In genomic region chr10:43375286-43375685, GRCm38 (mm10) we compare ENCODE assay signal across 20 mouse cellular contexts.
A peak's percentile ranks its signal among the peaks of the same experiment; 100 is the strongest.
DNase-seq lines count a peak whose midpoint lies in the region; ATAC-seq and TF ChIP-seq lines count a peak whose summit lies in the region.
"Had no signal": no experiment of that assay in that cellular context is flagged by ENCODE, and none has a peak within 500 bp of the region (broad histone marks: within the 10 kb centered on the region; RNA-seq: fewer than 3 reads in every experiment).

No protein-coding gene starts in this region.

- no peak for TF ChIP-seq RAD21 in CH12.LX (IDR thresholded peaks at IDR 0.05; ENCODE audit: low read depth, low read length)

- TF ChIP-seq EP300 in CH12.LX (IDR thresholded peaks at IDR 0.05; ENCODE audit: low read length): no peak
- no peak for TF ChIP-seq EP300 in lung, postnatal 0 days (IDR thresholded peaks at IDR 0.05)

- TF ChIP-seq CTCF in CH12.LX (conservative IDR thresholded peaks at IDR 0.05 in 1 of 2, IDR thresholded peaks at IDR 0.05 in 1 of 2; ENCODE audit: low read depth in 2 of 2, low read length in 2 of 2): no peak
- no peak for TF ChIP-seq CTCF in lung, postnatal 0 days (IDR thresholded peaks at IDR 0.05)

- H3K9me3 ChIP-seq in CH12.LX (replicated peaks; ENCODE audit: low read length): no peaks in the 10 kb centered on the region
- no peaks in the 10 kb centered on the region for H3K9me3 ChIP-seq in lung, postnatal 0 days (ENCODE audit: low read length)
- H3K9me3 ChIP-seq: embryonic facial prominence, embryonic 15.5 days; hindbrain, embryonic 15.5 days; midbrain, embryonic 10.5 days had no signal

- H3K36me3 ChIP-seq in CH12.LX (replicated peaks in 1 of 2; ENCODE audit: control insufficient read depth in 1 of 2, insufficient read depth in 1 of 2, low read length in 1 of 2): peaks cover 4 to 23% of the 10 kb centered on the region in 2 experiments
- no peaks in the 10 kb centered on the region for H3K36me3 ChIP-seq in lung, postnatal 0 days (ENCODE audit: insufficient read depth, low read length)
- H3K36me3 ChIP-seq: embryonic facial prominence, embryonic 15.5 days; hindbrain, embryonic 15.5 days; midbrain, embryonic 10.5 days had no signal

- in situ Hi-C loops in CH12.LX (cut with MboI; ENCODE audit: low pct_ligation_motif_present, low pct_unique_long_range_greater_than_20kb, low sequenced_read_pairs): no loop called here

- peak; percentile 17 for DNase-seq in heart, postnatal 4 days
- no peak for DNase-seq in heart, adult 9 months (ENCODE audit: low spot score in 2 of 2)
- DNase-seq in 416B (ENCODE audit: low read depth) (peak; percentile 50), CH12.LX (ENCODE audit: extremely low read depth) (peak; percentile 10)
- DNase-seq in brain, adult 2 months (ENCODE audit: low read depth, low spot score): peak; percentile 23
- no peak for DNase-seq in gastrocnemius, adult 18-20 months (ENCODE audit: low spot score)
- DNase-seq in lung, postnatal 0 days (ENCODE audit: low spot score): no peak
- DNase-seq: gastrocnemius, postnatal 36 days; kidney, adult 11 months; kidney, postnatal 10 days; left cerebral cortex, postnatal 4 days; lung, adult 18-20 months; lung, postnatal 36 days; thymus, adult 18-20 months had no signal

- no peaks in the 10 kb centered on the region for H3K79me2 ChIP-seq in CH12.LX (replicated peaks; ENCODE audit: control insufficient read depth, extremely low read depth, insufficient read depth, poor library complexity, severe bottlenecking)

- no peak for ATAC-seq in lung, postnatal 0 days
- ATAC-seq: activated CD4-positive, CD25-positive, alpha-beta regulatory T cell, adult 4 months; forebrain, embryonic 14.5 days; Patski had no signal

- H3K27me3 ChIP-seq in CH12.LX (replicated peaks): no peaks in the 10 kb centered on the region
- H3K27me3 ChIP-seq in lung, postnatal 0 days (replicated peaks; ENCODE audit: insufficient read depth, low read length): no peaks in the 10 kb centered on the region
- H3K27me3 ChIP-seq: embryonic facial prominence, embryonic 15.5 days; hindbrain, embryonic 15.5 days; Patski had no signal

- TF ChIP-seq POLR2A in CH12.LX (IDR thresholded peaks at IDR 0.05; ENCODE audit: low read depth, low read length): no peak

- dilution Hi-C loops in CH12.LX (cut with MboI; ENCODE audit: extremely low pct_ligation_motif_present, extremely low pct_unique_long_range_greater_than_20kb, low sequenced_read_pairs): no loop called here

- 81% methylated on average over 4 of the region's 4 CpGs for WGBS in lung, postnatal 0 days

- H3K27ac ChIP-seq in CH12.LX (ENCODE audit: insufficient read depth, low read depth): no peak overlapping the region
- no peak overlapping the region for H3K27ac ChIP-seq in lung, postnatal 0 days (ENCODE audit: low read length)
- H3K27ac ChIP-seq: embryonic facial prominence, embryonic 15.5 days; hindbrain, embryonic 15.5 days; midbrain, embryonic 10.5 days had no signal

- no peak overlapping the region for H3K4me3 ChIP-seq in CH12.LX (replicated peaks in 1 of 3; ENCODE audit: low read depth in 2 of 3, low read length in 2 of 3, poor library complexity in 1 of 3)
- no peak overlapping the region for H3K4me3 ChIP-seq in lung, postnatal 0 days (ENCODE audit: low read depth, low read length)
- H3K4me3 ChIP-seq: embryonic facial prominence, embryonic 15.5 days; hindbrain, embryonic 15.5 days; midbrain, embryonic 10.5 days had no signal

- H3K4me1 ChIP-seq in CH12.LX (ENCODE audit: control insufficient read depth in 1 of 2, insufficient read depth in 2 of 2): peaks cover 12 to 47% of the 10 kb centered on the region in 2 experiments; a peak in 3 of 4 replicates
- H3K4me1 ChIP-seq in lung, postnatal 0 days (ENCODE audit: insufficient read depth, low read depth, low read length): no peaks in the 10 kb centered on the region
- H3K4me1 ChIP-seq: embryonic facial prominence, embryonic 15.5 days; midbrain, embryonic 10.5 days had no signal

- no peak overlapping the region for H3K4me2 ChIP-seq in CH12.LX (ENCODE audit: insufficient read depth, low read depth, poor library complexity, severe bottlenecking)
- no peak overlapping the region for H3K4me2 ChIP-seq in lung, postnatal 0 days (replicated peaks; ENCODE audit: low read depth, low read length)
- H3K4me2 ChIP-seq: embryonic facial prominence, embryonic 15.5 days; hindbrain, embryonic 15.5 days had no signal

- no peak overlapping the region for H3K9ac ChIP-seq in CH12.LX (ENCODE audit: insufficient read depth, low read depth)
- no peak overlapping the region for H3K9ac ChIP-seq in lung, postnatal 0 days (replicated peaks; ENCODE audit: low read depth)
- H3K9ac ChIP-seq: embryonic facial prominence, embryonic 15.5 days; hindbrain, embryonic 15.5 days had no signal

TF ChIP-seq in CH12.LX, 34 proteins besides CTCF, POLR2A, EP300 and RAD21:
- TF ChIP-seq SMC3 (IDR thresholded peaks at IDR 0.05; ENCODE audit: low read depth, low read length) (no peak), NRF1 (IDR thresholded peaks at IDR 0.05; ENCODE audit: low read depth, low read length) (no peak)

Comparison
In these comparisons a context has a peak if more than half of its experiments do, and no peak if none do; other contexts are left out.
1. DNase-seq: peak in heart, postnatal 4 days (single experiment), 416B (single experiment), CH12.LX (single experiment) and brain, adult 2 months (single experiment); none in heart, adult 9 months (0 of 2), gastrocnemius, adult 18-20 months (single experiment) and lung, postnatal 0 days (single experiment).